Mouse (Mus musculus) layer of hippocampus, adult 6 months (tissue): ENCODE data around the gene Tas2r102. TPM values are rescaled to one million over a fixed set of nuclear protein-coding genes. Genes with fewer than 3 reads are reported as not detected.

Experiments
- long read RNA-seq, 2 experiments: library from polyadenylated mRNA; unstranded; transcript quantifications; one replicate each; pipeline ENCODE4 v2.0.0; 2019 to 2020
- polyA plus RNA-seq: library from polyadenylated mRNA; unstranded; fragments of <200 nt; fragmentation: Nextera tagmentation; gene quantifications from 2 replicates; pipeline ENCODE4 v1.2.3, GENCODE M21; 2021

Tas2r102 gene
- not detected in 2 replicates for polyA plus RNA-seq
- long read RNA-seq, experiment 1, result 0 reads
- long read RNA-seq, experiment 2, result 0 reads

DNA sequence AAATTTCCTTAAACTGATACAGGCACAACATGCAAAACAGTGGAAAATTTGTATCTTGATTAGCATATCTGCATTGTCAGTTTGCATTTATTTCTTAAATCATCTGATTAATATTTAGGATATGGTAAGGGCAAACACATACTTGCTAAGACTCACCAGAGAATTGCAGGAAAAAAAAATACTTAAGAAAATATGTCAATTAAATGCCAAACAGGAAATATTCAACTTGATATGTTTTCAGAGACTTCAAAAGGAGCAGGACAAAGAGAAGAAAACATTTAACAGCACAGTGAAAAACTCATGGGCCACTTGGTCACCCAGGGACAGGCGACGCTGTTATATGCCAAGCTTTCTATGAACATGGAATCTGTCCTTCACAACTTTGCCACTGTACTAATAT lies at the start of gene Tas2r102:
Gene Tas2r102 (plus strand): TSS at position 301 of the 400 bp plus-strand sequence.

DNA sequence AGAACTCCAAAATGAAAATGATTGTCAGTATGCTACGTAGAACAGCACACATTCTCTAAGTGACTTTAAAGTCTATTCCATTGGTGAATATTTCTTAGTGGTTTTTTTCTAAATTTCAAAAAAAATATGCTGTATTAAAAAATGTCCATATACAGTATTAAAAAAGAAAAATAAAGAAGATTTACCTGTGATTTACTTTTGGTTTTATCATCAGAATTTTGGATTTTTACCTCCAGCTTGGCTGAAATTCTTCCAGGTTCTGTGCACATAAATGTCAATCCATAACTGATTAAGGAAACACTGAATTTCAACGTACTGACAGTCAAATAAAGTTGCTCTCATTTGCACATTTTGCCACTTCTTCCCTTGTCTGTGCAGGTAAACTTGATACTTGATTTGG lies 24.0 kb upstream of the Tas2r102 start, which contains the start of gene Tas2r115:
Gene Tas2r115 (minus strand): TSS at position 101 of the 400 bp plus-strand sequence.

DNA sequence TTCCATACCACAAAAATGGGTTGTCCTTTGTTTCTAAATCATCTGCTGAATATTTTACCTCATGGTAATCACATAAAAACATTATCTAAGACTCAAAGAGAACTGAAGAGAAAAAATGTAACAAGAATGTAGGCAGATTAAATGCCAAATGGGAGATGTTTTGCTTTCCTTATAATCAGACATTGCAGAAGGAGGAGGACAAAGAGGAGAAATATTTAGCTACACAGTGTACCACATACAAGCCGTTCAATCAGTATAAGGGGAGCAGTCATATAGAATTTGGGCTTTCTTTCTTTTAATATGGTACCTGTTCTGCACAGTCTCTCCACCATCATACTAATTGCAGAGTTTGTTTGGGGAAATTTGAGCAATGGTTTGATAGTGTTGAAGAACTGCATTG lies 7.5 kb upstream of the Tas2r102 start, which contains the start of gene Tas2r124:
Gene Tas2r124 (plus strand): TSS at position 301 of the 400 bp plus-strand sequence.

DNA sequence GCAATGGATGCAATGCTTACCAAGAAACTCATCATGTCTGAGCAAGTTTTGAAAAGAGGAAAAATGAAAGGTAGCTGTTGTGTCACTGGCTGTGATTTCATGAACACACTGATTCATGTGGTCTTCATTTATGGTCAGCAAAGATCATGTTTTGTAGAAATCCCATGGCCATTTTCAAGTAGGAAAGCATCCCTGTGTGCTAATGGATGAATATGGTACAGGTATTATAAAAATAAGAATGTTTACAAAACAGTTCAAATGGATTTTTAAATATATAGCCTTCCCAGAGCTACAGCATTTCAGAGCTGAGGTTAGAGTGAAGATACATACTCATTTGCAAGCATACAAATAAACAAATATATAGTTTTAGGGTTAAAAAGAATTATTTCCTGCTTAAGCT lies 16.1 kb downstream of the Tas2r102 start, which contains the start of gene Tas2r136:
Gene Tas2r136 (minus strand): TSS at position 101 of the 400 bp plus-strand sequence.

DNA sequence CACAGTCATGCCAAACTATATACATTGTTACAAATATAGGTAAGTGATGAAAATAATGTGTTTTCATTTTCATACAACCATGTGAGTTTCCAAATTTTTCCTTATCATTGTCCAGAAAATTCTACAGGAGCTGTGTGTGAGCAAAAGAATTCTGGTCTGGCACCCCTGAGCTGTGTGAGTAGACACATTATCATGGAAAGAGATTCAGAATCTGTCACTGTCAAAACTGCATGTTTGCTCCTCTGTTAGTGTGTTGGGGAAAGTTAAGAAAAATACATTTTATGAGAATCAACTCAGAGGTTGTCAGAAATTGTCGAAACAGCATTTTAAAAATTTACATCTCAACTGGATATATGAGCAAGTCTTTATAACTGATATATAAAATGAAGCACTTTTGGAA lies 40.6 kb downstream of the Tas2r102 start, which contains the start of gene Tas2r117:
Gene Tas2r117 (plus strand): TSS at position 301 of the 400 bp plus-strand sequence.

Other genes with a start within 250 kb of the Tas2r102 start
- not detected in 2 replicates for gene Prh1, start 192.3 kb upstream of the Tas2r102 start, polyA plus RNA-seq
- gene Prp2, start 166.2 kb upstream of the Tas2r102 start, polyA plus RNA-seq, result not detected in 2 replicates
- not detected in 2 replicates for gene A630073D07Rik, start 110.6 kb upstream of the Tas2r102 start, polyA plus RNA-seq
- not detected in 2 replicates for gene Tas2r120, start 105.2 kb upstream of the Tas2r102 start, polyA plus RNA-seq
- not detected in 2 replicates for gene Tas2r121, start 61.1 kb upstream of the Tas2r102 start, polyA plus RNA-seq
- not detected in 2 replicates for gene Tas2r122, start 50.2 kb upstream of the Tas2r102 start, polyA plus RNA-seq
- not detected in 2 replicates for gene Tas2r115, start 24.1 kb upstream of the Tas2r102 start, polyA plus RNA-seq
- gene Tas2r124, start 7.4 kb upstream of the Tas2r102 start, polyA plus RNA-seq, result not detected in 2 replicates
- gene Tas2r136, start 16.0 kb downstream of the Tas2r102 start, polyA plus RNA-seq, result not detected in 2 replicates
- not detected in 2 replicates for gene Tas2r117, start 40.7 kb downstream of the Tas2r102 start, polyA plus RNA-seq
- gene Tas2r123, start 85.0 kb downstream of the Tas2r102 start, polyA plus RNA-seq, result not detected in 2 replicates
- not detected in 2 replicates for gene Tas2r116, start 93.3 kb downstream of the Tas2r102 start, polyA plus RNA-seq
- gene Tas2r110, start 105.9 kb downstream of the Tas2r102 start, polyA plus RNA-seq, result not detected in 2 replicates
- not detected in 2 replicates for gene Tas2r113, start 130.9 kb downstream of the Tas2r102 start, polyA plus RNA-seq
- gene Tas2r125, start 147.5 kb downstream of the Tas2r102 start, polyA plus RNA-seq, result not detected in 2 replicates
- gene Tas2r129, start 189.0 kb downstream of the Tas2r102 start, polyA plus RNA-seq, result not detected in 2 replicates
- not detected in 2 replicates for gene Tas2r131, start 195.8 kb downstream of the Tas2r102 start, polyA plus RNA-seq
- gene Tas2r109, start 218.8 kb downstream of the Tas2r102 start, polyA plus RNA-seq, result not detected in 2 replicates